Comparison of ENCODE assay signal across 8 mouse cellular contexts in the genomic region with DNA sequence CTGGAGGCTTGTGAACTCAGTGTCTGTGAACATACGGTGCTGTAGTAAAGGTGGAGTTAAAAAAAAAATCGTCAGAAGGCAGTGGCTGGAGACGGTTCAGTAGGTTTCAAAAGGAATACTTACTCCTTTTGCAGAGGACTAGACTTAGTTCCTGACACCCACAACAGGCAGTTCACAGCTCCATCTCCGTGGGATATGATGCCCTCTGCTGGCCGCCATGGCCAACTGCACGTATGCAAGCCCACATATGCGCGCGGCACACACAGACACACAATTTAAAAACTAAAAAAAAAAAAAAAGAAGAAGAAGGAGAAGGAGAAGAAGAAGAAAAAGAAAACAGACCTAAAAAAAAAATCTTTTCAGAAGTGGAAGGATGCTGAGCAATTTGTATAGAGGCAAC. TPM values are rescaled to one million over a fixed set of nuclear protein-coding genes. Genes with fewer than 3 reads are reported as not detected.
A peak's percentile ranks its signal among the peaks of the same experiment; 100 is the strongest.
DNase-seq lines count a peak whose midpoint lies in the region; ATAC-seq and TF ChIP-seq lines count a peak whose summit lies in the region.

No protein-coding gene starts in this region.

- H3K27ac ChIP-seq in stomach, postnatal 0 days (replicated peaks), result no peak overlapping the region
- H3K27ac ChIP-seq in forebrain, embryonic 14.5 days (ENCODE audit: low read depth, low read length), result no peak overlapping the region

- ATAC-seq in cerebellum, adult (ENCODE audit: insufficient number of reproducible peaks, low FRiP score, low TSS enrichment), result no peak
- ATAC-seq in stomach, postnatal 0 days (ENCODE audit: low FRiP score, low TSS enrichment), result no peak
- ATAC-seq in forebrain, embryonic 14.5 days, result no peak

- H3K36me3 ChIP-seq in stomach, postnatal 0 days (ENCODE audit: control insufficient read depth, insufficient read depth, low read length), result no peaks in the 10 kb centered on the region
- no peaks in the 10 kb centered on the region for H3K36me3 ChIP-seq in forebrain, embryonic 14.5 days (ENCODE audit: control insufficient read depth, insufficient read depth, low read length)

- no peaks in the 10 kb centered on the region for H3K9me3 ChIP-seq in stomach, postnatal 0 days (ENCODE audit: control insufficient read depth, low read length)
- H3K9me3 ChIP-seq in forebrain, embryonic 14.5 days (replicated peaks; ENCODE audit: control insufficient read depth, low read length), result no peaks in the 10 kb centered on the region

- WGBS in stomach, postnatal 0 days, result 38% methylated on average over 9 of the region's 9 CpGs
- WGBS in forebrain, embryonic 14.5 days, result 45% methylated on average over 9 of the region's 9 CpGs

- TF ChIP-seq EP300 in stomach, postnatal 0 days (optimal IDR thresholded peaks at IDR 0.05), result no peak

- peak; percentile 64 for TF ChIP-seq CTCF in brain, embryonic 14.5 days (IDR thresholded peaks at IDR 0.05; ENCODE audit: borderline replicate concordance, extremely low read depth, insufficient read depth, insufficient read length)
- TF ChIP-seq CTCF in stomach, postnatal 0 days (IDR thresholded peaks at IDR 0.05; ENCODE audit: low read depth), result peak; percentile 68

- no peaks in the 10 kb centered on the region for H3K4me1 ChIP-seq in stomach, postnatal 0 days (replicated peaks; ENCODE audit: control insufficient read depth, insufficient read depth)
- no peaks in the 10 kb centered on the region for H3K4me1 ChIP-seq in forebrain, embryonic 14.5 days (ENCODE audit: control insufficient read depth, insufficient read depth, low read length)

- no peaks in the 10 kb centered on the region for H3K27me3 ChIP-seq in stomach, postnatal 0 days (ENCODE audit: control insufficient read depth, insufficient read depth, low read length)
- H3K27me3 ChIP-seq in forebrain, embryonic 14.5 days (replicated peaks; ENCODE audit: control insufficient read depth, insufficient read depth, low read length), result no peaks in the 10 kb centered on the region

- no peak overlapping the region for H3K9ac ChIP-seq in stomach, postnatal 0 days (ENCODE audit: low read length)
- no peak overlapping the region for H3K9ac ChIP-seq in forebrain, embryonic 14.5 days (ENCODE audit: low read length)

- no peak for TF ChIP-seq POLR2A in brain, embryonic 14.5 days (IDR thresholded peaks at IDR 0.05; ENCODE audit: borderline replicate concordance, extremely low read depth, insufficient read depth, insufficient read length, poor library complexity, severe bottlenecking)

- no peak overlapping the region for H3K4me3 ChIP-seq in stomach, postnatal 0 days (ENCODE audit: low read depth, low read length)
- no peak overlapping the region for H3K4me3 ChIP-seq in forebrain, embryonic 14.5 days (ENCODE audit: low read depth, low read length)

- no peak overlapping the region for H3K4me2 ChIP-seq in stomach, postnatal 0 days (replicated peaks; ENCODE audit: low read depth)
- no peak overlapping the region for H3K4me2 ChIP-seq in forebrain, embryonic 14.5 days (ENCODE audit: low read length)

- peak; percentile 28 for DNase-seq in cerebellum, adult 11 months
- peak; percentile 41 for DNase-seq in 416B (ENCODE audit: low read depth)
- no peak for DNase-seq in brain, embryonic 14.5 days (ENCODE audit: low read depth)
- peak; percentile 53 for DNase-seq in kidney, adult 9 months
- peak; percentile 68 for DNase-seq in lung, postnatal 36 days
- DNase-seq in stomach, postnatal 0 days (ENCODE audit: low spot score), result peak; percentile 24
- no peak for DNase-seq in forebrain, embryonic 14.5 days (ENCODE audit: low spot score)

RNA-seq across cellular contexts. Expression of gene Ropn1l, which starts 34.5 kb away (rescaled TPM):
- polyA plus RNA-seq in brain, embryonic 14.5 days (2012; rRNA removed), result 1.2 and 1.5 TPM in 2 replicates
- polyA plus RNA-seq in stomach, postnatal 0 days (2015; fragmentation: Nextera tagmentation; extraction: Ambion mirVana), result 1.4 and 1.8 TPM in 2 replicates
- polyA plus RNA-seq in forebrain, embryonic 14.5 days (2014; fragmentation: Nextera tagmentation; extraction: Ambion mirVana), result 2.1 and 3.2 TPM in 2 replicates

RNA-seq across cellular contexts. Expression of gene Ankrd33b, which starts 51.5 kb away (rescaled TPM):
- 0.42 and 0.66 TPM in 2 replicates for polyA plus RNA-seq in brain, embryonic 14.5 days (2012; rRNA removed)
- polyA plus RNA-seq in stomach, postnatal 0 days (2015; fragmentation: Nextera tagmentation; extraction: Ambion mirVana), result 0.27 and 0.41 TPM in 2 replicates
- polyA plus RNA-seq in forebrain, embryonic 14.5 days (2014; fragmentation: Nextera tagmentation; extraction: Ambion mirVana), result 0.52 and 0.70 TPM in 2 replicates

Comparison
In these comparisons a context has a peak if more than half of its experiments do, and no peak if none do; other contexts are left out.
1. DNase-seq: peak in cerebellum, adult 11 months (single experiment), 416B (single experiment), kidney, adult 9 months (single experiment), lung, postnatal 36 days (single experiment) and stomach, postnatal 0 days (single experiment); none in brain, embryonic 14.5 days (single experiment) and forebrain, embryonic 14.5 days (single experiment).